Mouse (Mus musculus) liver, embryonic 14.5 days (tissue): ENCODE data around the gene Mettl8.

Experiments
- CTCF ChIP-seq: IDR thresholded peaks from 2 replicates; pipeline ENCODE4 v1.5.1; 2016; ENCODE audit warnings: antibody characterized with exemption, low read depth, control low read depth
- EP300 ChIP-seq: IDR thresholded peaks from 2 replicates; pipeline ENCODE4 v1.6.1; 2016; ENCODE audit warnings: antibody characterized with exemption, low read depth

DNA sequence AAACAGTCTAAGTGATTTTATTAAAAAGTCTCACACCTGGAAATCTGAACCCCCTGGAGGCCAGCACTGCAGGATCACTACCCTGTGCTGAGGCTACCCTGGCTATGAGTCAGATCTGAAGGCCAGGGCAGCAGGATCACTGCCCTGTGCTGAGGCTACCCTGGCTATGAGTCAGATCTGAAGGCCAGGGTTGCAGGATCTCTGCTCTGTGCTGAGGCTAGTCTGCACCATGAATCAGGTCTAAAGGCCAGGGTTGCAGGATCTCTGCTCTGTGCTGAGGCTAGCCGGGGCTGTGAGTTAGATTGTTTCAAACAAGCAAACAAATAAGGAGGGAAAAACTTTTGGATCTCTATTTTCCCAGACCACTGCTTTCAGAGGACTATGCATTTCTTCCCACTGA, 92.5 kb downstream of the Mettl8 start:
- TF ChIP-seq CTCF: no peak
- TF ChIP-seq EP300: no peak
